Mouse (Mus musculus): ENCODE measurements around the gene Pygl. TPM values are rescaled to one million over a fixed set of nuclear protein-coding genes. Genes with fewer than 3 reads are reported as not detected.
A peak's percentile ranks its signal among the peaks of the same experiment; 100 is the strongest.

Pygl gene
- total and polyA plus RNA-seq, 3 experiments: 58.7 to 157 (median 94.6) TPM

DNA sequence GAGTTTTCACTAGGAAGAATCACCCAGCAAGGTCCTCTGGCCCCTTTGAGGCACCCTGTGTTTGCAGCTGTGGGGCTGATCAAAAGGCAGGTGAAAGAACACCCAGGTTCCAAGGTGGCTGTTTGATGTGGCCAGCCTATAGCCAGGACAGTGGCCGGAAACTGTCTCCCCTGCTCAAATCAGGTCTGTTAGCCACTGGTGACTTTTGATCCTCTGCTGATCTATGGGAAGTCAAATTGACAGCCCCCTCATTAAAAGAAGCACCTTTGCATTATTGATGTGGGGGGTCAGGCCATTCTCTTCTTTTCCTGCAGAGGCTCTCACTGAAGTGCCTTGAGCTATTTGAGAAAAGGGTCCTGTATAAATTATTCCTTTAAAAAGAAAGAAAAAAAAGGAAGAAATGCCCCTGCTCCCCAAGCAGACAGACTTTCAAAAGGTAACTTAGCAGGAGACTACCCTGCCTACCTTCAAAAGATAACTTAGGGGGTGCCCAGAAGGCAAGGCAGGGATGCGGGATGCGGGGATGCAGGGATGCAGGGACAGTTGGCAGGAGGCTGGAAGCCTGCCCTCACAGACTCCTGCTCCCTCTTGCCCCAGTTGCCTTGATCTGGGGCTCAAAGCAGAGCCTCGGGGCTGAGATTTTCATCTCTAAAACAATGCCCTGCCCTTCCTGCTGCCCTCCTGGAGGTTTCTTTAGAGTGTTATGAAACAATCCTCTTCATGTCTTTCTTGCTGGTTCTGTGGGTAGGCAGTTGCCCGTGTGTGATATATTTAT lies 73.8 kb downstream of the Pygl start:
- DNase-seq: no peak

DNA sequence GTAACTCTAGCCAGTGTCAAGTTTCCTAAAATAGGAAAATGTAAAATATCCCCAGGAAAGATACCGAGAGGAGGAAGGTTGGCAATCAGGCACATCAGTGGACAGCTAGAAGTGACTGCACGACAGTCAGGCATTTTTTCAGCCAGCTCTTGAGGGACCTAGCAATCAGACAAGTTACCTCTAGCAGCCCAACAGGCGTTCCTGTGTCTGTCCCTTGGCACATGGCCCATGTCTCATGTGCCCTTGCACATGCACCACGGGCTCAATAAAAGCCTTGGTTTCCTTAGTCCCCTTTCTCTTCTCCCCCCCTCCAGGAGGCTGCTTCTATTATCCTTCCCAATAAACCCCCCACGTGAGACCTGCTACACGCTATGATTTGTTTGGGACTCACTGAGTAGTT lies 75.1 kb downstream of the Pygl start:
- DNase-seq: no peak

DNA sequence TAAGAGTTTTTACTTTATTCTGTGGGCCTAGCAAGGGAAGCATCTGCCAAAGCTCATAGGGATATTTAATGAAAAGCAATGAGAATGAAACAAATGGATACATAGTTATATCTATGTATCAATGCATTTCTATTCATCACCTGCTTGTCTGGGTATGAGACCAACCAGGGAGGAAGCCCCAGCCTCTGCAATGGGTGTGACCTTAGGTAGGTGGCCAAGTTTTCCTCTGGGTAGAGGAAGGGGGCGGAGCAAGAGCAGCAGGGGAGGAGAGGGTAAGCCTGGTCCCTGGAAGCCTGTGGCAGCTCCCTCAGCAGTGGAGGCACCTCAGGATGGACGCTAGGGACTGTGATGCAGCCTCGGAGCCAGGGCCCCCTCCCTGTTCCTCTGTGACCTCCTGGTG lies 77.4 kb downstream of the Pygl start, which contains the start of gene Abhd12b:
Abhd12b (plus strand) TSS at position 301 of the 400 bp plus-strand sequence.
- no peak for DNase-seq

- no peak for DNase-seq
Observed at GRCm38 (mm10) chr12:70148631-70149265, 82.5 kb downstream of the Pygl start.

DNA sequence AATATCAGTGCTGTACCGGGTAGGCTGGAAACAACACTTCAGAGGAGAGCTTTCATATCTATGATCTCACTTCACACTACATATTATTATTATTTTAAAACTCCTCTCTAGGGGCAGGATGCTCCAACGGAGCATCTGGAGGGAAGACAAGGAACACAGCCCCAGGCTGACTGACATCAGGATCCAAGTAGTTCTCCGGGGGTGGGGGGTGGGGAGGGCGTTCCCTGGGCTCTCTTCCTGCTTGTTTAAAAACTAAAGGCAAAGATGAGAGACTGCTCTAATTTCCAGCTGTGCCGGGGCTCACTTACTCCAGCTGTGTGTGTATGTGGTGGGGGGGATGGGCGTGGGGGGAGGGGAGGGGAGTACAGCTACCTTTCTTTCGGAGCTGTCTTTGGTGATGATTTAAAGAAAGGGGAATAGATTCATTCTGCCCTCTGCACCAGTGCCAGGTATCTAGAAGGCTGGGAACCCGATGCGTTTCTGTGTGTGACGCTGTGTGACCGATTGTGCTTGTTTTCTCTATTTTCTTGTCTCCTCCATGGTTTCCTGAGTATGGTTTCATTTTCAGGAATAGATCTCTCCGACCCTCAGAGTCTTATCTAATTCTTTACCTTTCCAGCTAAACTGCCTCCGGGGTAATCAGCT lies 83.2 kb downstream of the Pygl start:
- no peak for DNase-seq

GRCm38 (mm10) chr12:70145586-70145985 lies 85.7 kb downstream of the Pygl start:
- no peak for DNase-seq

DNA sequence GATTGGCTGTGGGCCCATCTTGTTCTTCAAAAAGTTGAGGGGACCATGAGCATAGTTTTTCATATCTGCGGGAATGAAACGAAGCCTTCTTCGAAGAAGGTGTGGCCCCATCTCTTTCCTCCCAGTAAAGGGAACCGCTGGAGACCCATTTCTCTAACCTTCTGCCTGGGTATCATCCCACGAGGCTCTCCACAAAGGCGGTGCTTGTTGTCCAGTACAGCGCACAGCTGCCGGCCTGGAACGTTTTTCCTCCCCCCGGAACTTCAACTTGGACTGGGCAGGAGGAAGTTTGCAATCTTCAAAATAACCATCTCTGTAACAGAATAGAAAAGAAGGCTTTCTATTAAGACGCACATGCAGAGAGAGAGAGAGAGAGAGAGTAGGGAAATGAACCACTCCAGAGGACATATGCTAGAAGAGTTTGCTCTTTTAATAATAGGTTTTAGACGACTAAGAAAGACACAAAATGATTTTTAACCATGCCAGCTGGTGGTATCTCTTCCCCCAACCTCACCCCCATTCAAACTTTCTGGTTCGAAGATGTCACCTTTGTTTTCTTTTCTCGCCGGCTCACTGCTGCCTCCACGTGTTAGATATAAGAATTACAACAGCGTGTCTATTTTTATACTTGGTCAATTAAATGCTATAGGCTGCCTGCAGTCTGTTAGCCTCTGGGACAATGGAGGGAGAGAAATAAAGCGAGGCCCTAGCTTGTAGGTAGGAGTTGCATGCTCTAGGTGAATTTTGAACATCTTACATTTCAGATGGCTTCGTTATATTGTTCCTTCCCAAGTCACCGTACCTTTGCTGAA lies 86.4 kb downstream of the Pygl start:
- peak; percentile 51 for DNase-seq

DNA sequence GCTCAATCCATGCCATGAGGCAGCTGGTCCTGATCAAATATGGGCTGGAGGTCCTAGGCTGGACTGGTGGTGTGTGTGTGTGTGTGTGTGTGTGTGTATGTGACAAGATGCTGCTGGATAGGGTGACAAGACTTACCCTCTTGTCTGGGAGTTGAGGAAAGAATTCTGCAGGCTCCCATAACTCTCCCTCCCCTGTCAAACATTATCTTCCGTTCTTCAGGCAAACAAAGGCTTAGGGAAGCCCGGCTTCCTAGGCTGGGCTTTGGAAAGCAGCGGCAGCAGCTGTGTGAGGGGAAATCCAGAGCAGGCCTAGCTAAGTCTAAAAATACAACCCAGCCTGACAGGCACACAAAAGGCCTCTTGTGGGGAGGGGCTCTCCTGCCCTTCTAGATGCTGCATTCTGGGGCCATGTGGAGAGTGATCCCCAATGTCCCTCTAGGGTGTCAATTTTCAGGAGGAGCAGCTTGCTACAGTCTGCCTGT lies 87.1 kb downstream of the Pygl start:
- DNase-seq: peak; percentile 29

DNA sequence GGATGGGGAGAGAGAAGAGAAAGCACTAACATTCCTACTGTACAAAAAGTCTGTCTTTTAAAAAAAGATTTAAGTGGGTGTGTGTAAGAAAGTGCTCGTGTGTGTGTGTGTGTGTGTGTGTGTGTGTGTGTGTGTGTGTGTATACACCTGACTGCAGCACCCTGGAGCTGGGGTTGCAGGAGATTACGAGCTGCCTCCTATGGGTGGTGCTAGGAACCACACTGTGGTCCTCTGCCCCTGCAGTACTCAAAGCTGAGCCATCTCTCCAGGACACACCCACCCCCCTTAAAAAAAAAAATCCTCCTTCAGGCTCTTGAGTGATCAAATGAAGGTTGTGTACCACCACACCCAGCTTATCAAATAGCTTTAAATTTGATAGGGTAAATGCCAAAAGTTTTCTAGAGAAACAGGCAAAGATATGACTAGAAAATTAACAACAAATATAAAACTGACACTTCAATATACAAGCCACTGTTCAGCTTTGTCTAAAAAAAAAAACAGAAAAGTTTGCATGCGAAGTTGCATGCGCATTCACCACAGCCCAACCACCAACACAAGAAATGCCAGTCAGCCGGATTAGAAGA lies 90.2 kb downstream of the Pygl start:
- DNase-seq: no peak

Other genes with a start within 250 kb of the Pygl start
- gene Sav1, start 244.5 kb downstream of the Pygl start, total RNA-seq (2021): 10 to 100 TPM; 51.8 to 56.7 TPM
- 4.2 and 5.3 TPM in 2 replicates for gene Sav1, start 244.5 kb downstream of the Pygl start, polyA plus RNA-seq (2012; rRNA removed)
- gene Nin, start 117.8 kb downstream of the Pygl start, total RNA-seq (2021): 10 to 100 TPM; 29.7 to 34.2 TPM
- gene Nin, start 117.8 kb downstream of the Pygl start, polyA plus RNA-seq (2012; rRNA removed): 9.1 and 9.6 TPM in 2 replicates
- not detected for gene Abhd12b, start 77.3 kb downstream of the Pygl start, total RNA-seq (2021)
- not detected in 2 replicates for gene Abhd12b, start 77.3 kb downstream of the Pygl start, polyA plus RNA-seq (2012; rRNA removed)
- 1 to 10 TPM; 1.6 to 2.1 TPM for gene Trim9, start 116.1 kb upstream of the Pygl start, total RNA-seq (2021)
- 0.82 and 0.89 TPM in 2 replicates for gene Trim9, start 116.1 kb upstream of the Pygl start, polyA plus RNA-seq (2012; rRNA removed)
- 10 to 100 TPM; 40.7 to 41.1 TPM for gene Tmx1, start 221.6 kb upstream of the Pygl start, total RNA-seq (2021)
- 3.3 and 3.8 TPM in 2 replicates for gene Tmx1, start 221.6 kb upstream of the Pygl start, polyA plus RNA-seq (2012; rRNA removed)